Mouse (Mus musculus) left cerebral cortex, postnatal 14 days (tissue): ENCODE results near the gene Chrm1. TPM values are rescaled to one million over a fixed set of nuclear protein-coding genes. Genes with fewer than 3 reads are reported as not detected.

Source experiments
- DNase-seq, 2 experiments: peaks; one replicate each; pipeline ENCODE4 v3.0.0; 2021 to 2022; ENCODE audit warnings: low spot score in 2 of 2, mixed read lengths in 1 of 2
- intact Hi-C: fragments of 180-260 bp; cut with DNase I; formaldehyde crosslinking; loops from one replicate; pipeline ENCODE4 v1.15.1; 2025
- long read RNA-seq, 2 experiments: library from polyadenylated mRNA; stranded (forward); transcript quantifications; one replicate each; pipeline ENCODE4 v2.0.0; 2021
- total RNA-seq, 2 experiments: library from RNA; stranded (reverse); gene quantifications; 2 replicates each; pipeline ENCODE4 v1.2.3; 2021

The Chrm1 gene
- 100 to 1,000 TPM; 148 to 165 TPM for total RNA-seq
- long read RNA-seq, experiment 1, full-length matches to known transcripts: 25 of 102 reads
- long read RNA-seq, experiment 1, partial matches to known transcripts: 0 of 102 reads
- long read RNA-seq, experiment 1, other reads (novel, unspliced or antisense): 77 of 102 reads
- long read RNA-seq, experiment 2, full-length matches to known transcripts: 22 of 85 reads
- long read RNA-seq, experiment 2, partial matches to known transcripts: 48 of 85 reads
- long read RNA-seq, experiment 2, other reads (novel, unspliced or antisense): 15 of 85 reads

DNA sequence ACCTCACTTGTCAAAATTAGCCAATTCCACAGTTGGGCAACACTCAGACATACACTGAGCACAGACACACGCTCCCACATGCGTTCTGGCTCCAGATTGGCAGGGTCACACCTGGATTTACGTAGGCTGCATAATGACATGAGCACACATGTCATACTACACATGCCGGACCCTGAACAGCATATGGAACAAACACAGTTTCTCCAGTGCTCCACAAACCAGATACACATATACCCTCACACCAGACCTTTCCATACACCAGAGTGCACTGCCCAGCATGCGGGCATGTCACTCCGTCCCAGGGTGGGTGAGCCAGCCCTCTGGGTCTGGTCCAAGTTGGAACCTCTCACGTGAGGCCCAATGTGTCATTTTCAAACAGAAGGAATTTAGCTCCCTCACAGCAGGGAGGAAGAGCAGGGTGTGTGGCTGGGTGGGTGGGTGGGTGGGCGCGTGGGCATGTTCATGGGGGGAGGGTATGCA is at the start of gene Chrm1:
TSS of gene Chrm1 (plus strand) at position 430 of the 480 bp plus-strand sequence.
- peak in 1 of 2 experiments; percentile 68 for DNase-seq
- intact Hi-C loops: loop anchor here (2.0 kb wide), 1 partner anchor 77 kb away; no protein-coding TSS in a partner anchor

- DNase-seq: no peak
- intact Hi-C loops: no loop called here
These were observed 49.2 kb upstream of the Chrm1 start for GRCm38 (mm10) chr19:8614343-8614742.

GRCm38 (mm10) chr19:8616314-8616713 is 47.3 kb upstream of the Chrm1 start:
- DNase-seq: no peak
- intact Hi-C loops: no loop called here

- DNase-seq: no peak
- intact Hi-C loops: no loop called here
These were observed 45.7 kb upstream of the Chrm1 start, which contains the start of gene Slc22a6 for GRCm38 (mm10) chr19:8617904-8618303. Gene Slc22a6, plus strand, starts transcription at chr19:8618039.

DNA sequence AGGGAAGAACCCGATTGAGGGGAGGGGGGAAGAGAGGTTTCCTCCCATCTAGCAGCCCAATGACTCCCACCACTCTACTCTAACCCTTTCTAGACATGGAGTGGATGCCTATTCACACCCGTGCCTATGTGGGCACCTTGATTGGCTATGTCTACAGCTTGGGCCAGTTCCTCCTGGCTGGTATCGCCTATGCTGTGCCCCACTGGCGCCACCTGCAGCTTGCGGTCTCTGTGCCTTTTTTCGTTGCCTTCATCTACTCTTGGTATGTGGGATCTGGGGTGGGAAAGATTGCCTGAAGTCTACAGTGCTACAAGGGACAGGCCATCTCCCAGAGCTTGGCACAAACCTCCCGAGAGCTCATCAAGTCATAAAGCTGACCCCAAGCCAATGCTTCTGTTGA is 42.5 kb upstream of the Chrm1 start:
- DNase-seq: no peak
- intact Hi-C loops: no loop called here

DNA sequence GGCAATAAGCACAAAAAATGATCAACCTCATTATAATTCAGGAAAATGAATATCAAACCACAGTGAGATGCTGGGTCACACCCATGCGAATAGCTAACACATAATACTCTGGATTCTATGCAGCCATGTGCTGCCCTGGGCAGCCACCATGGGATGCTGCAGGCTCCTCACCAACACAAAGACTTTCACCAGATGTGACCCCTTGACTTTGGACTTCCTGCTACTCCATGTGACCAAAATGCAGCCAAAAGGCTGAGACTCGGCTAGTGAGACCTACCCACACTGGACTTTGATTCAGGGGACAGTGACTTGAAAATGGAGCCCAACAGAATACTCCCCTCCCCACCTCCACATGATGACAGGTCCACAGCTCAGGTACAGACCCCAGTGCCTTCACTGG is 33.3 kb upstream of the Chrm1 start:
- intact Hi-C loops: no loop called here
- no peak for DNase-seq

GRCm38 (mm10) chr19:8630826-8631225 is 32.8 kb upstream of the Chrm1 start:
- intact Hi-C loops: no loop called here
- DNase-seq: no peak

- intact Hi-C loops: no loop called here
These were observed 31.6 kb upstream of the Chrm1 start for GRCm38 (mm10) chr19:8632029-8632428.

DNA sequence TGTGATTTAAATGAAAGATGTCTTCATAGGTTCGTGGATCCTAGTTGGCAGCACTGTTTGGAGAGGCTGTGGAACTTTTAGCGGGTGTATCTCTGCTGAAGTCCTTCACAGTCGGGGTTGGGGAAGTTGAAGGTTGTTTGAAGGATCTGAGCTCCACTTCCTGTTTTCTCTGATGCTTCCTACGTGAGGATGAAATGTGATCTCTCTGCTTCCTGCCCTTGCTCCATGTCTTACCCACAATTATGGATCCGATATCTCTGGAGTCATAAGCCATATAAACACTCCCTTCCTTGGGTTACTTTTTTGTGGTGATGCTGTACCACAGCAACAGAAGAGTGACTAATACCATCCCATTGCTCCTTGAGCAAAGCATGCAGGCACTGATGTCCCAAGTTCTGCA is 21.5 kb upstream of the Chrm1 start:
- intact Hi-C loops: no loop called here

More at GRCm38 (mm10) chr19:8632029-8632428, 31.6 kb upstream of the Chrm1 start:
- DNase-seq: no peak

GRCm38 (mm10) chr19:8646393-8646792 is 17.2 kb upstream of the Chrm1 start:
- no peak for DNase-seq
- intact Hi-C loops: no loop called here

More for the DNA sequence above, 21.5 kb upstream of the Chrm1 start:
- DNase-seq: no peak

DNA sequence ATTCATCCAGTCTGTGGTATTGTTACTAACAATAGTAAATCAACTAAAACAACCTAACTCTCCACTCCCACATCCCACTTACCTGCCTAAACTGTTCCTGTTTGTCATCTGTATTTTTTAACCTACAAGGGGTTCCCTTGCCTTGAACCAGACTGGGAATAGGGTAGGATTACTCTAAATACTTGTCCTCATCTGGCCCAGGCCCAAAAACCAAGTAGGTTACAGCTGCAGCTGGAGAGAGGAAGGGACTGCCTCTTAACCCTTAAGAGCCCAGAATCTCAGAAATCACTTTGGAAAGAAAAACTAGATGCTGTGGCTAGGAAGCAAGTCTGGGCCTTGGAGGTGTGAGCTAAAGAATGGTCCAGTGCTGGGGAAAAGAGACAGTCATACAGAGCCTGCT is 7.8 kb upstream of the Chrm1 start:
- DNase-seq: no peak
- intact Hi-C loops: no loop called here

- intact Hi-C loops: no loop called here
- no peak for DNase-seq
These were observed 7.2 kb upstream of the Chrm1 start for GRCm38 (mm10) chr19:8656341-8656740.

DNA sequence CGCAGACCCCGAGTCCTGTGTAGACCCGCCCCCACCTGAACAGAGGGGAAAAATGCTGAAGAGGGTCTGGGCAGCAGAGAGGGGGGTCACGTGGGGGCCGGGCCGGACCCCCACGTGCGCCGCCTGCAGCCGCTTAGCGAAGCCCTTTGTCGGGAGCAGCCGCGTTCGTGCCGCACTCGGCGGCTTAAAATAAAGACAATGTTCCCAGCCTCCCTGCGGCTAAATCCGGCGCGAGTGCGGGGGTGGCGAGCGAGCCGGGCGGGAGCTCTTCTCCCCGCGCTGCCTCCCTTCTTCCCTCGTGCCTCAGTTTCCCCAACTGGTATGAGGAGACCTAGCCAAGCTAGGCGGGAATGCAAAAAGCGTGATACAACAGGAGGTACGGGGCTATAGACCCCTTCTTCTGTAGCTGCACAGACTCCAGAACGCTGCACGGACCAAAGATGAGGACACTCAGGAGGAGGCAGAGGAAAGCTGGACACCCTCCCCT is 1.7 kb upstream of the Chrm1 start:
- intact Hi-C loops: loop anchor here (1.0 to 2.0 kb wide), 2 partner anchors 75 to 84 kb away; no protein-coding TSS in a partner anchor
- peak; percentile 82 to 85 for DNase-seq

DNA sequence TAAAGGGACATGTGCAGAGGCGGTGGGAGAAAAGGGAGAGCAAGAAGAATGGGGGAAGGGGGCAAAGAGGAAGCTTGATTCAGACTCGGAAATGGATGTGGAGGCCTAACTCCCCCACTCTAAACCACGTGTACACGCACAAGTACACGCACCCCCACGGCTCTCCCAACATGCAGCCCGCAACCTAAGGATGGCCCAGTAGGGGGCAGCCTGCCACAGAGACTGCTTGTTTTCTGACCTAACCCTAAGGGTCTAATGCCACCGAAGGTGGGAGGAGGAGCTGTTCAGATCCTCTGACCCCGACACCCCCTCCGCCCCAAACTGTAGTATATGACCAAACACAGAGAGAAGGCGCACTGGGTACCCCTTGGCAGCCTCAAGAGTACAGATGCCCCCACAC is 1.3 kb upstream of the Chrm1 start:
- intact Hi-C loops: loop anchor here (1.0 to 2.0 kb wide), 2 partner anchors 76 to 84 kb away; no protein-coding TSS in a partner anchor

DNA sequence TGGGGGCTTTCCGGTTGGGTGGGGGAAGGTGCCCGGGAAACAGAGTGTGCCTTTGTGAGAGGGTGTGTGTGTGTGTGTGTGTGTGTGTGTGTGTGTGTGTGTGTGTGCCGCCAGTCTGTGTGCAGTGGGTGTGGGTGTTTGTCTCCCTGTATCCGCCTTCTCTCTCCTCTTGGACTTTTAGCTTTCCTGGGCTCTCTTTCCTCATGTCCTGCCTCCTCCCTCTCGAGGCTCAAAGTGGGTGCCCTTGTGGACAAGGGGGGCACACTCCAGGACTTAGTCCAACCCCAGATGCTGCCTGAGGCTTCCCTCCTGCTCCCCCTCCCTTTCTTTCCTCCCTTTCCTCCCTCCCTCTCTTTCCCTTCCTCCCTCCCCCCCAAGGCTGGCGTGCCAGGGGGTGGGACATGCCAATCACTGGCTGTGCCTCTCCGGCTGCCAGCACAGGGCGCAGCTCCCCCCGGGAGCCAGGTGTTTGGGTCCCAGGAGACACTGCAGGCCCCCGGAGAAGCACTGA is 377 bp downstream of the Chrm1 start:
- DNase-seq: peak; percentile 77 to 83
- intact Hi-C loops: loop anchor here (2.0 kb wide), 1 partner anchor 77 kb away; no protein-coding TSS in a partner anchor

More for the DNA sequence above, 1.3 kb upstream of the Chrm1 start:
- peak; percentile 89 to 96 for DNase-seq

GRCm38 (mm10) chr19:8664859-8665258 is 1.3 kb downstream of the Chrm1 start:
- intact Hi-C loops: no loop called here
- DNase-seq: peak; percentile 38 to 51

DNA sequence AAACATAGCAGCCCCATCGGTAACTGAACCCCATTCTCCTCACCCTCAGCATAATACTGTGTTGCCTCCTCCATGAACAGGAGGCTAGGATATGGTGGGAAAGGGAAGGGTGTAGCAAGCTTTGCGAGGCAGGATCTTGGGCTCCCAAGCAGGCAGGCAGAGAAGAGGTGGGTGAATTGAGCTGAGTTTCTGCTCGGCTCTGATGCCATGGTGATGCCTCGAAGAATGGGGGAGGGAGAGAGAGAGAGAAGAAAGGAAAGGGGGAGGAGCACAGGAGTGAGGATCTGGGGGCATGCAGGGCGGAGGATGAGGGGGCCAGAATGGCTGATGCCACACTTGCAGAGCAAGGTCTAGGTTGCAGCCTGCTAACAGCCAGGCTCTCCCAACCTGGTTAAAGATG is 2.2 kb downstream of the Chrm1 start:
- intact Hi-C loops: no loop called here
- DNase-seq: peak; percentile 71 to 72

DNA sequence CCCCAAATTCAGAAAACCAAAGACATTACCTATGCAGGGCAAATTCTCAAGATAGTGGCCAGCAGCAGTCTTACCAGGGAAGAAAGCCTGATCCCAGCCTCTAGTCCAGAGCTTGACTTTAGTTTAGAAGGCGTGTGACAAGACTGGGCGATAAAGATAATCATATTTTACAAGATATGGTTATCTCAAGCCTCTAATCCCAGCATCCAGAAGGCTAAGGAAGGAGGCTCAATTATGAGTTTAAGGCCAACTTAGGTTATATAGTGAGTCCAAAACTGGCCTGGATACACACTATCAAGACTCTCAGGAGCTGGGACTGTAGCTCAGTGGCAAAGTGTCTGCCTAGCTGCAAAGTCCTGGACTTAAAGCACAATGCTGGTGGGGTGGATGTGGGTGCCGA is 9.3 kb downstream of the Chrm1 start:
- no peak for DNase-seq
- intact Hi-C loops: no loop called here

GRCm38 (mm10) chr19:8673336-8674063 is 9.9 kb downstream of the Chrm1 start:
- DNase-seq: no peak
- intact Hi-C loops: no loop called here
